Mouse (Mus musculus) lung, postnatal 0 days (tissue): ENCODE measurements at regions not wholly inside any gene's neighbourhood (a gene's known extent, or its start where the extent isn't known, plus 50 kb on each side); places are given as distances from the start of the nearest gene placed in this dataset.

Experiments
- CTCF ChIP-seq: IDR thresholded peaks from 2 replicates; pipeline ENCODE4 v1.5.1; 2016; ENCODE audit warnings: antibody characterized with exemption, mild to moderate bottlenecking
- EP300 ChIP-seq: IDR thresholded peaks from 2 replicates; pipeline ENCODE4 v1.6.1; 2016; ENCODE audit warnings: antibody characterized with exemption, mild to moderate bottlenecking, control low read depth

GRCm38 (mm10) chr5:51072146-51072545 is 495.4 kb downstream of the Ppargc1a start:
- TF ChIP-seq CTCF = no peak
- no peak for TF ChIP-seq EP300
